Mouse (Mus musculus) cortical plate, adult 2 months (tissue): ENCODE data around the gene Tnrc18.

Experiments
- CTCF ChIP-seq: fragments of 200-500 bp; IDR thresholded peaks from 2 replicates; pipeline ENCODE4 v1.5.1; 2011; ENCODE audit warnings: mild to moderate bottlenecking, control low read depth, low read length; ENCODE audit not compliant: insufficient read depth; ENCODE audit errors: extremely low read depth
- POLR2A ChIP-seq: fragments of 200-500 bp; IDR thresholded peaks from 2 replicates; pipeline ENCODE4 v1.6.1; 2011; ENCODE audit warnings: mild to moderate bottlenecking, low read length, control low read depth; ENCODE audit not compliant: insufficient read depth; ENCODE audit errors: extremely low read depth

DNA sequence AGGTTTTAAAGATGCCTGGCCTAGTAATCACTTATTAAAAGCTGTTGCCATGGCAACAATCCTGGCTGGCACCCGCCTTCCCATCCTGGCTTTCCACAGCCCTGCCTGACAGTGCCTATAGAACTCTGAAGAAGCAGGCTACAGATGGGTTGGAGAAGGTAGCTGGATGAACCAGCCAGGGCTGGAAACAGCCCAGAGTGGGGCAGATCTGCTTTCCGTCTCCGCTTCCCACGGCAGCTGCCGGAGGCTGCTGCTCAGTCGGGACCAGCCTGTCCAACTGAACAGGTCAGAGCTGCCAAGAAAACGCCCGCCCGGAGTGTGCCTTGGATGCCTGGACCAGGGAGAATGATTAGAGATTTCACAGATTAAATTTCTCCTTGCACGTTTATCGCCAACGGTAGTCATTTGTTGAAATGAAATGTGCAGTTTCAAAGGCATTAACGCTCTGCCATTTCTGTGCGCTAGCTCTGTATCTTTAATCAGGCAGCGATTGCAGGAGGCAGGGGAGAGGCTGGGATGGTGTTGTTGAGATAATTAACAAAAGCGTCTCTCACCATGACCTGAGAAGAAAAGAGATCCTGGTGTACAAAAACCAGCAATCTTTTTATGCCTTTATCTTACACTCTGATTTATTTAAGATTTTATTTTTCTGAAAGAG, 56.0 kb downstream of the Tnrc18 start:
- 0 out of 2 replicates have a peak, but pooled peaks have one; percentile 16 for TF ChIP-seq POLR2A
- TF ChIP-seq CTCF: no peak
